Mouse (Mus musculus): ENCODE measurements around the gene Sirt1. TPM values are rescaled to one million over a fixed set of nuclear protein-coding genes. Genes with fewer than 3 reads are reported as not detected.

Gene Sirt1
- polyA plus RNA-seq, 1 experiment = 4.6 TPM

GRCm38 (mm10) chr10:63338914-63339643, 42.4 kb downstream of the Sirt1 start:
- WGBS = 1% methylated on average over 70 of the region's 74 CpGs
- TF ChIP-seq CTCF (IDR thresholded peaks at IDR 0.05; ENCODE audit: extremely low read depth, insufficient read length, insufficient replicate concordance, low read depth, low read length) (no peak), POLR2A (IDR thresholded peaks at IDR 0.05; ENCODE audit: low read depth, low read length) (peak; percentile 97)

GRCm38 (mm10) chr10:63337951-63338836, 43.3 kb downstream of the Sirt1 start:
- peak overlapping the region; percentile 93 for H3K4me3 ChIP-seq (ENCODE audit: low read depth, low read length)
- peaks cover 11% of the 10 kb centered on the region for H3K36me3 ChIP-seq (ENCODE audit: control insufficient read depth, insufficient read depth, low read length)
- TF ChIP-seq POLR2A (IDR thresholded peaks at IDR 0.05; ENCODE audit: low read depth, low read length) = no peak
- TF ChIP-seq CTCF (IDR thresholded peaks at IDR 0.05; ENCODE audit: extremely low read depth, insufficient read length, insufficient replicate concordance, low read depth, low read length) = no peak
- peak overlapping the region; percentile 79 for H3K27ac ChIP-seq (ENCODE audit: insufficient read depth, low read depth, low read length)
- WGBS = 2% methylated on average over 100 of the region's 113 CpGs
- H3K4me1 ChIP-seq (ENCODE audit: control insufficient read depth, insufficient read depth, insufficient read length, low read length) = peaks cover 9% of the 10 kb centered on the region
- no peaks in the 10 kb centered on the region for H3K27me3 ChIP-seq (ENCODE audit: control insufficient read depth, insufficient read depth, low read length)

More at GRCm38 (mm10) chr10:63338914-63339643, 42.4 kb downstream of the Sirt1 start:
- Histone ChIP-seq H3K36me3 (ENCODE audit: control insufficient read depth, insufficient read depth, low read length) (peaks cover 6% of the 10 kb centered on the region), H3K4me1 (ENCODE audit: control insufficient read depth, insufficient read depth, insufficient read length, low read length) (peaks cover 9% of the 10 kb centered on the region), H3K27ac (ENCODE audit: insufficient read depth, low read depth, low read length) (peak overlapping the region; percentile 79), H3K4me3 (ENCODE audit: low read depth, low read length) (peak overlapping the region; percentile 93), H3K27me3 (ENCODE audit: control insufficient read depth, insufficient read depth, low read length) (no peaks in the 10 kb centered on the region)

- WGBS = 25% methylated on average over 5 of the region's 5 CpGs
- no peak overlapping the region for H3K27ac ChIP-seq (ENCODE audit: insufficient read depth, low read depth, low read length)
Measured at GRCm38 (mm10) chr10:63337326-63337725, 44.2 kb downstream of the Sirt1 start.

GRCm38 (mm10) chr10:63336901-63337300, 44.6 kb downstream of the Sirt1 start:
- H3K4me3 ChIP-seq (ENCODE audit: low read depth, low read length) = no peak overlapping the region

More at GRCm38 (mm10) chr10:63337326-63337725, 44.2 kb downstream of the Sirt1 start:
- Histone ChIP-seq H3K4me1 (ENCODE audit: control insufficient read depth, insufficient read depth, insufficient read length, low read length) (peaks cover 9% of the 10 kb centered on the region), H3K4me3 (ENCODE audit: low read depth, low read length) (no peak overlapping the region), H3K36me3 (ENCODE audit: control insufficient read depth, insufficient read depth, low read length) (peaks cover 15% of the 10 kb centered on the region), H3K27me3 (ENCODE audit: control insufficient read depth, insufficient read depth, low read length) (no peaks in the 10 kb centered on the region)
- TF ChIP-seq POLR2A (IDR thresholded peaks at IDR 0.05; ENCODE audit: low read depth, low read length) = no peak
- no peak for TF ChIP-seq CTCF (IDR thresholded peaks at IDR 0.05; ENCODE audit: extremely low read depth, insufficient read length, insufficient replicate concordance, low read depth, low read length)

DNA sequence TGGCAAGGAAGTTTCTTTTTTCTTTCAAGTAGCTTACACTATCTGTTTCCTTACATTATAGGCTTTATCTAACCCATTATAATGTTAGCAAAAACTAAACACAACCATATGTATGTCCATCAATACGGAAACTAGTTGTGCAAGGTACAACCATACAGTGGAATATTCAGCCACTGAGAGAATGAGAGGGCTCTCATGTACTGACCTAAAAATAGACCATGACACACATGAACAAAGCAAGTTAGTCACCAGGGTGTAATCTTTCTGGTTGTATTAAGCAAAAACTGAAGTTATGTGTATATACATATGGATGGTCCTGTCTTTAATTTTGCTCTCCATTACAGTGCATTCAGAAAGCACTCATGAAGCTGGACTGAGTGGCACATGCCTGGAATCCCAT, 54.4 kb downstream of the Sirt1 start:
- Histone ChIP-seq H3K4me3 (ENCODE audit: low read depth, low read length) (no peak overlapping the region), H3K27ac (ENCODE audit: insufficient read depth, low read depth, low read length) (no peak overlapping the region), H3K27me3 (ENCODE audit: control insufficient read depth, insufficient read depth, low read length) (no peaks in the 10 kb centered on the region), H3K36me3 (ENCODE audit: control insufficient read depth, insufficient read depth, low read length) (peaks cover 58% of the 10 kb centered on the region), H3K4me1 (ENCODE audit: control insufficient read depth, insufficient read depth, insufficient read length, low read length) (no peaks in the 10 kb centered on the region)
- 94% methylated on average over 1 of the region's 1 CpGs for WGBS
- no peak for TF ChIP-seq POLR2A (IDR thresholded peaks at IDR 0.05; ENCODE audit: low read depth, low read length)
- no peak for TF ChIP-seq CTCF (IDR thresholded peaks at IDR 0.05; ENCODE audit: extremely low read depth, insufficient read length, insufficient replicate concordance, low read depth, low read length)

More at GRCm38 (mm10) chr10:63336901-63337300, 44.6 kb downstream of the Sirt1 start:
- no peak overlapping the region for H3K27ac ChIP-seq (ENCODE audit: insufficient read depth, low read depth, low read length)
- peaks cover 18% of the 10 kb centered on the region for H3K36me3 ChIP-seq (ENCODE audit: control insufficient read depth, insufficient read depth, low read length)
- 64% methylated on average over 13 of the region's 13 CpGs for WGBS
- H3K27me3 ChIP-seq (ENCODE audit: control insufficient read depth, insufficient read depth, low read length) = no peaks in the 10 kb centered on the region
- H3K4me1 ChIP-seq (ENCODE audit: control insufficient read depth, insufficient read depth, insufficient read length, low read length) = peaks cover 9% of the 10 kb centered on the region
- TF ChIP-seq CTCF (IDR thresholded peaks at IDR 0.05; ENCODE audit: extremely low read depth, insufficient read length, insufficient replicate concordance, low read depth, low read length) (no peak), POLR2A (IDR thresholded peaks at IDR 0.05; ENCODE audit: low read depth, low read length) (no peak)

DNA sequence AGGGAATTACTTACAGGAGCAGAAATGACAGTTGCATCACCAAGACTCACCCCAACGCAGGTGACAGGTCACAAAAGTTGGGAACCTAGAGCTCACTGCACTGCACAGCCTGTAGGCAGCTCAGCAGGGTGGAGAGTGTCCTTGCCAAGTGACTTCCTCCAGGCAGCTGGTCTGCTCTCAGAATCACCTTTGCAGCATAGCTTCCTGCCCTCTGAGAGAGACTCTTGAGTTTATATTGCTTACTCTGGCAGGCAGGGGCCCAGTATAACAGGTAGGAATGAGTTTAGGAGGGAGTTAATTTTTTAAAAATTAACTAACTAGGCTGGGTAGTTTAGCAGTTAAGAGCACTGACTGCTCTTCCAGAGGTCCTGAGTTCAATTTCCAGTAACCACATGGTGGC, 67.8 kb downstream of the Sirt1 start:
- H3K27ac ChIP-seq (ENCODE audit: insufficient read depth, low read depth, low read length) = no peak overlapping the region
- WGBS = 83% methylated on average over 1 of the region's 1 CpGs

More for the DNA sequence above, 67.8 kb downstream of the Sirt1 start:
- TF ChIP-seq CTCF (IDR thresholded peaks at IDR 0.05; ENCODE audit: extremely low read depth, insufficient read length, insufficient replicate concordance, low read depth, low read length) = no peak
- no peak for TF ChIP-seq POLR2A (IDR thresholded peaks at IDR 0.05; ENCODE audit: low read depth, low read length)
- Histone ChIP-seq H3K27me3 (ENCODE audit: control insufficient read depth, insufficient read depth, low read length) (no peaks in the 10 kb centered on the region), H3K4me3 (ENCODE audit: low read depth, low read length) (no peak overlapping the region), H3K36me3 (ENCODE audit: control insufficient read depth, insufficient read depth, low read length) (peaks cover 51% of the 10 kb centered on the region), H3K4me1 (ENCODE audit: control insufficient read depth, insufficient read depth, insufficient read length, low read length) (no peaks in the 10 kb centered on the region)

Measured in small intestine, adult 2 months (tissue).